8 mouse cellular contexts compared by ENCODE assay signal in the genomic region with DNA sequence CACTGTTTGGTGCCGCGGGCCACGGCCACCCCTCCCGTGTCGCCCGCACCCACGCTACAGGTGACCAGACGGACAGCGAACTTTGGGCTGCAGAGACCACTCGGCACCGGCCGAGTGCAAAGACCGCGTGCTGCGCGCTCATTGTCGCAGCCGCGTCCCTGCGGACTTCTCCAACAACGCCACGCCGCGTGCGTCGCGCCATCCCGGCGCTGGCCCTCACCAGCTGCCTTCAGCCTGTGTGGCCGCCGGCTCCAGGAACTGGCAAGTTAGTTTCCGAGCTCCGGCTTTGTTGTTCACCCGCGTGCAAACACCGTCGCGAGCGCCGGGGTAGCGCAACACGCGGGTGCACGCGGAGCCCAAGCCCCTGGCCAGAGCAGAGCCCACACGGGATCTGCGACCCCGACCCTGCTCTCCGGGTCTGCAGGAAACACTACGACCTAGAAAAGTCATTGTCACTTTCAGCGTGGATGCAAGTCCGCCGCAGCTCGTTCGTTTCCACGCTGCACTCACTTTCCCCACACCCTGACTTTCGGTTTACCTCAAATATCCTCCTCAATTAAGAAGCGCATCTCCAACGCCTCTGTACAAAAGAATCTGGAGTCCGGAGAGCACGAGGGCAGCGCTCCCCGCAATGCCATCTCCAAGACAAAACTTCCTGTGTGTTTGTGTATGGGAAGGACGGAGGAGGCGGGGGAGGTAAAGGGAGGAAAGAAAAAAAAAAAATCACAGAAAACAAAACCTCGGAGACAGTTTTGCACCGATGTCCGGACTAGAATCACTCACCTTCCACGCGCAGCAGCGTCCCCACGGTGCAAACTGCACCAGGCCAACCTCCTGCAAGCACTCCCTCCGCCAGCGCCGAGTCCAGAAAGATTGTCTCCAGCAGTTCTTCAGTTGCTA. TPM values are rescaled to one million over a fixed set of nuclear protein-coding genes. Genes with fewer than 3 reads are reported as not detected.
DNase-seq lines count a peak whose midpoint lies in the region; ATAC-seq and TF ChIP-seq lines count a peak whose summit lies in the region.

No protein-coding gene starts in this region.

- no peak for TF ChIP-seq EP300 in liver, embryonic 14.5 days (IDR thresholded peaks at IDR 0.05; ENCODE audit: low read depth)
- no peak for TF ChIP-seq EP300 in stomach, postnatal 0 days (optimal IDR thresholded peaks at IDR 0.05)

- no peak for TF ChIP-seq POLR2A in kidney, adult 2 months (IDR thresholded peaks at IDR 0.05; ENCODE audit: low read depth, low read length)

- peak overlapping the region; percentile 88 for H3K4me3 ChIP-seq in kidney, adult 2 months (ENCODE audit: insufficient read depth, low read depth, low read length)
- H3K4me3 ChIP-seq in liver, embryonic 14.5 days (ENCODE audit: insufficient read depth in 1 of 2, low read depth in 2 of 2, low read length in 2 of 2), result peak overlapping the region; percentile 87 to 88
- peak overlapping the region; percentile 82 for H3K4me3 ChIP-seq in stomach, postnatal 0 days (ENCODE audit: low read depth, low read length)

- H3K27ac ChIP-seq in kidney, adult 2 months (ENCODE audit: insufficient read depth, low read depth, low read length), result peak overlapping the region; percentile 84; the same call in 1 of the 2 replicates
- H3K27ac ChIP-seq in liver, embryonic 14.5 days, result peak overlapping the region; percentile 81
- H3K27ac ChIP-seq in stomach, postnatal 0 days (replicated peaks), result peak overlapping the region; percentile 95

- H3K4me1 ChIP-seq in kidney, adult 2 months (ENCODE audit: control insufficient read depth, insufficient read depth, low read length), result peaks cover 8% of the 10 kb centered on the region
- peaks cover 5 to 17% of the 10 kb centered on the region in 2 experiments; a peak in 3 of 4 replicates for H3K4me1 ChIP-seq in liver, embryonic 14.5 days (replicated peaks; ENCODE audit: control insufficient read depth in 2 of 2, insufficient read depth in 2 of 2, low read length in 1 of 2)
- 0 out of 2 replicates have a peak, but pooled peaks cover 2% of the 10 kb centered on the region for H3K4me1 ChIP-seq in stomach, postnatal 0 days (replicated peaks; ENCODE audit: control insufficient read depth, insufficient read depth)

- peak; percentile 10 for ATAC-seq in liver, embryonic 14.5 days (ENCODE audit: insufficient read depth)
- peak; percentile 40 for ATAC-seq in stomach, postnatal 0 days (ENCODE audit: low FRiP score, low TSS enrichment)

- under 1% methylated on average over 75 of the region's 75 CpGs for WGBS in kidney, adult 2 months
- WGBS in liver, embryonic 14.5 days (ENCODE audit: insufficient replicate concordance), result under 1% methylated on average over 73 of the region's 75 CpGs
- under 1% methylated on average over 70 of the region's 75 CpGs for WGBS in stomach, postnatal 0 days

- TF ChIP-seq CTCF in kidney, adult 2 months (conservative IDR thresholded peaks at IDR 0.05; ENCODE audit: insufficient read depth, insufficient read length, low read depth, low read length), result no peak
- no peak for TF ChIP-seq CTCF in liver, embryonic 14.5 days (IDR thresholded peaks at IDR 0.05; ENCODE audit: low read depth)
- no peak for TF ChIP-seq CTCF in stomach, postnatal 0 days (IDR thresholded peaks at IDR 0.05; ENCODE audit: low read depth)

- no peaks in the 10 kb centered on the region for H3K9me3 ChIP-seq in liver, embryonic 14.5 days (ENCODE audit: control insufficient read depth, low read length)
- no peaks in the 10 kb centered on the region for H3K9me3 ChIP-seq in stomach, postnatal 0 days (ENCODE audit: control insufficient read depth, low read length)

- H3K36me3 ChIP-seq in kidney, adult 2 months (ENCODE audit: control insufficient read depth, insufficient read depth, low read length), result no peaks in the 10 kb centered on the region
- peaks cover 2% of the 10 kb centered on the region for H3K36me3 ChIP-seq in liver, embryonic 14.5 days (replicated peaks; ENCODE audit: control insufficient read depth, insufficient read depth, low read depth)
- no peaks in the 10 kb centered on the region for H3K36me3 ChIP-seq in stomach, postnatal 0 days (ENCODE audit: control insufficient read depth, insufficient read depth, low read length)

- H3K4me2 ChIP-seq in liver, embryonic 14.5 days (ENCODE audit: low read depth), result peak overlapping the region; percentile 99
- H3K4me2 ChIP-seq in stomach, postnatal 0 days (replicated peaks; ENCODE audit: low read depth), result peak overlapping the region; percentile 94

- DNase-seq in 3134 (ENCODE audit: extremely low read depth, insufficient read length, low spot score), result peak; percentile 89
- DNase-seq in adrenal gland, adult 18-20 months (ENCODE audit: low spot score in 2 of 2), result peak; percentile 56 to 57
- DNase-seq in embryo, embryonic 9.5 days (ENCODE audit: extremely low spot score), result peak; percentile 71
- peak; percentile 18 to 53 for DNase-seq in heart, adult 18-20 months
- peak; percentile 51 for DNase-seq in kidney, adult 2 months
- DNase-seq in liver, embryonic 14.5 days (ENCODE audit: low read depth in 3 of 3, low spot score in 3 of 3), result peak in 1 of 3 experiments; percentile 33
- peak; percentile 21 to 34 for DNase-seq in natural killer cell, adult 2 months (ENCODE audit: low spot score in 2 of 2)
- peak; percentile 60 for DNase-seq in stomach, postnatal 0 days (ENCODE audit: low spot score)

- H3K27me3 ChIP-seq in kidney, adult 2 months (replicated peaks; ENCODE audit: control insufficient read depth, insufficient read depth, low read length), result no peaks in the 10 kb centered on the region
- no peaks in the 10 kb centered on the region for H3K27me3 ChIP-seq in liver, embryonic 14.5 days (ENCODE audit: control insufficient read depth, insufficient read depth, low read length)
- H3K27me3 ChIP-seq in stomach, postnatal 0 days (ENCODE audit: control insufficient read depth, insufficient read depth, low read length), result no peaks in the 10 kb centered on the region

- peak overlapping the region; percentile 93 for H3K9ac ChIP-seq in liver, embryonic 14.5 days (replicated peaks)
- peak overlapping the region; percentile 91 for H3K9ac ChIP-seq in stomach, postnatal 0 days (ENCODE audit: low read length)

RNA-seq across cellular contexts. Expression of gene Sinhcaf, which starts 0.5 kb away (rescaled TPM):
- 10 to 100 TPM in 1 of 2 experiments, 1 to 10 TPM in 1; 9.9 to 26.5 TPM for total RNA-seq in adrenal gland, adult 18-20 months (2021)
- 1 to 10 TPM; 3.3 to 4.6 TPM for total RNA-seq in heart, adult 18-20 months (2021)
- 2.4 and 4.4 TPM in 2 replicates for polyA plus RNA-seq in kidney, adult 2 months (2012; rRNA removed)
- 5.1 and 7.5 TPM in 2 replicates for polyA plus RNA-seq in liver, embryonic 14.5 days (2012; rRNA removed)
- 15.1 and 16.6 TPM in 2 replicates for polyA plus RNA-seq in liver, embryonic 14.5 days (2014; fragmentation: Nextera tagmentation; extraction: Ambion mirVana)
- 27.6 and 27.9 TPM in 2 replicates for polyA plus RNA-seq in stomach, postnatal 0 days (2015; fragmentation: Nextera tagmentation; extraction: Ambion mirVana)

RNA-seq across cellular contexts. Expression of gene Caprin2, which starts 49.7 kb away (rescaled TPM):
- 10 to 100 TPM; 10.1 to 10.3 TPM for total RNA-seq in adrenal gland, adult 18-20 months (2021)
- total RNA-seq in heart, adult 18-20 months (2021), result 1 to 10 TPM; 3.5 to 5.2 TPM
- polyA plus RNA-seq in kidney, adult 2 months (2012; rRNA removed), result 6.7 and 7.5 TPM in 2 replicates
- 6.4 and 8.0 TPM in 2 replicates for polyA plus RNA-seq in liver, embryonic 14.5 days (2012; rRNA removed)
- polyA plus RNA-seq in liver, embryonic 14.5 days (2014; fragmentation: Nextera tagmentation; extraction: Ambion mirVana), result 3.1 and 4.5 TPM in 2 replicates
- 4.0 and 5.0 TPM in 2 replicates for polyA plus RNA-seq in stomach, postnatal 0 days (2015; fragmentation: Nextera tagmentation; extraction: Ambion mirVana)
